Mouse (Mus musculus): ENCODE results near the gene Pgap1.
A peak's percentile ranks its signal among the peaks of the same experiment; 100 is the strongest.

Gene Pgap1

DNA sequence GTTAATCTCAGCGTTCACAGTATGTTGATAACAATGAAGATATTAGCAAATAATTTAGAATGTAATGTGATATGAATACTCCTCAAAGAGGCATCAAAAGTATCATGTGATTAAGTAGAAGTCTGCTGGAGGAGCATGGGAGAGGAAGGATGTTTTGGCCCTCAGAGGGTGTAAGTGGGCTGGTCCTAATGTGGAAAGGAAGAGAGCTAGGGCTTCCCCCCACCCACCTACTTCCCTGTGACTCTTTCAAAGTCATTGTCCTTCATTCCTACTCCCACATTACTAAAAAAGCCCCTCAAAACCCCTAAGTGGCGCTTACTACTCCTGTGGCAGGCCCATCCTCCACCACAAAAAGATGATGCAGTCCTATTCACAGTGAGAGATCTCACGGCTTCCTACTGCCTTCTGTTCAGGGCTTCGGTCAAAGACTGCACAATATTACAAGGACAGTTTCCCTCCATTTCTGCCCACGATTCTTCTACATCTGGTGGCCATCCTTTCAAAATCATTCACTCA lies 37.4 kb downstream of the Pgap1 start:
- no peak for DNase-seq (ENCODE audit: low read depth, low spot score)

DNA sequence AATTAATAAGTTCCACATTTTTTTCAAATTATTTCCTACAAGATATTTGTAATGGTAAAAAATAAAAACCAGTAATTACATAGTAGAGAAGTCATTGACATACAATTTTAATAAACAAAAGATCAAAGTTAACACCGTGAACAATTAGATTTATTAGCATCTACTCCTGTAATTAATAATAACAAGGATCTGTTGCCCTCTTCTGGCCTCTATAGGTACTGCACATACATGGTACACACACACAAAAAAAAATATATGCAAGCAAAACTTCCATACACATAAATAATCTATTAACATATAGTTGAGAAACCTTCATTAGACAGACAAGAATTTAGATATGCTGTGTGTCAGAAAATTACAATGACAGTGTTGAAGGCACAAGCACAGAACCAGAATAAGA lies 43.6 kb downstream of the Pgap1 start:
- DNase-seq (ENCODE audit: low read depth, low spot score) = peak; percentile 43

DNA sequence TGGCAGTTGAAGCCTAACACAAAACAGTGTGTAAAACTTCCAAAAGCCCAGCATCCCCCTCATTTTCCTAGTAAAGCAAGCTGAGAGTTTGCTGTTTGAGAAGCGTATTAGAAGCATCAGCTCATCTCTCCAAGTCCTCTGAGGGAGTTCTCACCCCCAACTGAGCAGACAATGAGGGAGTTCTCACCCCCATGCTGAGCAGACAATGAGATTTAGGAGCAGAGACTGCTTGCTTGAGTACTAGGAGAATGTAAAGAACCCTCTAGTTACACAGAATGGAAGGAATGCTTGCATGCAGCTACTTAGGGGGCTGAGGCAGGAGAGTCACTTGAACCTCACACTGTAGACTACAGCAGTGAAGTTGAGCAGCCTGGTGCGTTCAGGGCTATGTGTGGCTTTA lies 59.0 kb downstream of the Pgap1 start:
- DNase-seq (ENCODE audit: low read depth, low spot score) = no peak

DNA sequence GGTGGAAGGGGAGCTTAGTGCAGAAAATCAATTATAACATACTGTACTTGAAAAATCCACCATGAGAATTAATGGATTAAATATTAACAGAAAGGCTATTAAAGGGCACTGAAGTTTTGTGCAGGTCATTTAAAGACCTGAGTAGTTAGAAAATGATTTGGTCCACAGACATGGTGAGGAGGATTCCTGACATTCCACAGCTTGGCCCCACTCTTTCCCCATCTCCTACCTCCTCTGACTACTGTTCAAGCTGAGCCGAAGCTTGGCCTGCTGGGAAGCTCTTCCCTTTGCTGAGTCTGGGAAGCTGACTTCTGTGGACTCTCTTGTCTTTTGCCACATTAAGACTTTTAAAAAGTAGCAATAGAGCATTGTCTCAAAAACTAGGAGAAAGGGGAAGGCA lies 61.2 kb downstream of the Pgap1 start:
- DNase-seq (ENCODE audit: low read depth, low spot score) = no peak

DNA sequence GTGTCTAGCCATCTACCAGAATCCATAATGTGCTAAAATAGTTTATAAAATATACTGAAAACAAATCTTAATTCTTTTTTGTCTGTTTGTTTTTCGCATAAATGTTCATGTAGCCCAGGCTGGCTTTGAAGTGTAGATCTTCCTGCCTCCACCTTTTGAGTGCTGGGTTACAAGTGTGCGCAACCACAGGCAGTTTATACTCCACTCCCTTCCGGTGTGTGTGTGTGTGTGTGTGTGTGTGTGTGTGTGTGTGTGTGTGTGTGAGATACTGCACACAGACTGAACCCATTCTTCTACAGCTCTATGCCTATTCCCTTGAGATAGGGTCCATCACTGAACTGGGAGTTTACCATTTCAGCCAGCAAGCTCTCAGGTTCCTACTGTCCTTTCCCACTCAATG lies 64.0 kb downstream of the Pgap1 start:
- no peak for DNase-seq (ENCODE audit: low read depth, low spot score)

DNA sequence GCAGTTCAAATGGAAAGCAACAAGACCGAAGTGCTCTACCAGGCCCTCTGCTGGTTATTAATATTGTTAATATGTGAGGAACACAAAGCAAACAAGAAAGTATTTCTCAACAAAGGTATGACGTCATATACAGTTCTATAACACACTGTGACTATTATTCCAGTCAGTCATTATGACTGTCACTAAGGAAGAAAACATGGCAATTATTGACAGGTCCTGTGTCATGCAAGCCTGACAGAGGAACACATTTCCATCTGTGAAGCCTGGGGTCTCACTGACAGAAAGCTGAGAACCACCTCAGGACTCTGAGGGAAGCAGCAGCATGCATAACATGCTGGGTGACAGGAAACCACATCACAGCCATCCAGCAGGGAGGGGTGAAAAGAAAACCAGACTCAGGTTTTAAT lies 65.0 kb downstream of the Pgap1 start:
- peak; percentile 10 for DNase-seq (ENCODE audit: low read depth, low spot score)

DNA sequence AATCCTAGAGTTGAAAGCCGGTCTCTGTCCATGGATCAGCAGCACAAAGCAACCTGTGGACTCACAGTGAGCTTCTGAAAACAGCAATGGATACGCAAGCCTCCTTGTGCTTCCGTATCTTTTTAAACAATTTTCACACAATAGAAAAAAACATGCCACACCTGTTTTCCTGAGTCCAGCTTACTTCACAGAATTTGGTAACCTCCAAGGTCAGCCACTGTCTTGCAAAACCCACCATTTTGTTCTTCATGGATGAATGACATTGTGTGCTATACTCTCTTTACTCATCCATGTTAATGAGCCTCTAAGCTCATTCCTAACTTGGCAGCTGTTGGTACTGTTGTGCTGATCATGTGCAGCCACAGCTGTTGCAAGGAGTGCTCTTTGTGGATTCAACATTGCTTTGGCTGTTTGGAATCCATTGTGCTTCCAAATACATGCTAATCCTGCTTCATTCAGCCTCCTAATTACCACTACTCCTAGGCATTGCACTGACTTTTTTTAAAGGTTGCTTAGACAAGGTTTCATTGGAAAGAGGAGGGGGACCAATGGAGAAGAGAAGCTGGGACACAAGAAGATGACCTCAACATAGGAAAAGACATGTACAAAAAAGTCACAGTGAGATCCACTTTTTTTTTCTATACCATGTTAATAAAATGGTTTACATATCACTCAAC lies 72.6 kb downstream of the Pgap1 start:
- DNase-seq (ENCODE audit: low read depth, low spot score) = no peak

DNA sequence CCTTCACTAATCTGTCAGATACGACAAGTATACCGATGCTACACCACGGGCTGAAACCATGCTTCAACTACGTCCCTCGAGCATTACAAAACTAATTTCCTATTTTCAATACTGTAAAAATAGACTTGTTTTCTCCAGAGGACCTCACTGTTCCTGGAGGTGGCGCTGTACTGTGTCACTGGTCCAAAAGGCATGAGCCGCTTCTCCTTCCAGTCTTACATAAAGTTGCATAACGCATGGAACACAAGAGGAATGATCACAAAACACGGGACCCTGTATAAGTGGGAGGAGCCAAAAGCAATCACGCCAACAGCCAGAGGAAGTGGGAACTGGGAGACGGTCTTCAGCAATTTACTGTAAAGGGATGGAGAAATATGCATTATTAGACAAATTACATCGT lies 77.0 kb downstream of the Pgap1 start:
- DNase-seq (ENCODE audit: low read depth, low spot score) = no peak

DNA sequence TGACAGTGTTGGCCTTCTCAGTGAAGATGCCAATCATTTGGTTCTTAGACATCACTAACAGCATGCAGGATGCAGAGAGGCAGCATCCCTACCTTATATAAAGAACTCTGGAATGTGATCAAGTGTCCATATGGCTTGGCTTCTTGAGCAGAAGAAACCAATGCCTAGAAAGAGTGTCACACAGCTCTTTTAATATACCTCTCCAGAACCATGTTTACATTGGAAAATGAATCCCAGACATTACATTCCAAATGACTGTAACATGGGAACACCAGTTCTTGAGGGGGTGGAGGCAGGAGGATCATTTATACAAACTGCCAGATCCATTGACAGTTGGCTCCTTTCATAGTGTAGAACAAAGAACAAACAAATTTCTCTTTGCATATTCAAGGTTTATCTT lies 88.8 kb downstream of the Pgap1 start:
- DNase-seq (ENCODE audit: low read depth, low spot score) = no peak

DNA sequence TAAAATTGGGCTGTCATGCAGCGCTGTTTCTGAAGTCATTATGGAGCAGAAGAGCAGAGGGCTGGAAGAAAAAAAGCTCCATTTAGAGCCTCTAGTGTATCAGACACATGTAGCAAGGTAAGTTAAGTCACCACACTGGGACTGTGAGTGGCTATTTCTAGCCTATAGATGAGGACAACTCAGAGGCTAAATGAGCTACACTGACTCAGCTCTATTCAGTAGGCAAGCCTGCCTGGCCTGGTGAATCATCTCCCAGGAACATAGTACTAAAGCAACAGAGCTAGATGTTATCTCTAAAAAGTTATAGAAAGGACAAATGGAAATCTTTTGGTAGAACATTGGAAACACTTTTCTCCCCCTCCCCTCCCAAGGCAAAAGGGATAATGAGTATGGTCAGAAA lies 90.1 kb downstream of the Pgap1 start:
- DNase-seq (ENCODE audit: low read depth, low spot score) = peak; percentile 53

DNA sequence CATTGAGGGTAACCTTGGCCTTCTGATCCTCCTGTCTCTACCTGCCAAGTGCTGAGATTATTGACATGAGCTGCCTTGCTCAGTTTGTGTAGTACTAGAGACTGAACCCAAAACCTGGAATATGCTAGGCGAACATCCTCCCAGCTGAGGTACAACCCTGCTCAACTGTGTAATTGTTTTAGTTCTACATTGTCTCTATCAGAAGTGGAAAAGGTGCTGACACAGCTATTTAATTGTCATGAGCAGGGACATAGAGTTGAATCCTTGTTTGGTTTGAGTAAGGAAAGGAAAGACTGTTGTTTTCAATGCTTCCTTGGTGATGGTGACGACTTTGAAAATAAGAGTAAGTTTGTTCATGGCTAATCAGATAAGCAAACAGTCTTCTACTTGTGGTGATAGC lies 105.4 kb downstream of the Pgap1 start:
- no peak for DNase-seq (ENCODE audit: low read depth, low spot score)

DNA sequence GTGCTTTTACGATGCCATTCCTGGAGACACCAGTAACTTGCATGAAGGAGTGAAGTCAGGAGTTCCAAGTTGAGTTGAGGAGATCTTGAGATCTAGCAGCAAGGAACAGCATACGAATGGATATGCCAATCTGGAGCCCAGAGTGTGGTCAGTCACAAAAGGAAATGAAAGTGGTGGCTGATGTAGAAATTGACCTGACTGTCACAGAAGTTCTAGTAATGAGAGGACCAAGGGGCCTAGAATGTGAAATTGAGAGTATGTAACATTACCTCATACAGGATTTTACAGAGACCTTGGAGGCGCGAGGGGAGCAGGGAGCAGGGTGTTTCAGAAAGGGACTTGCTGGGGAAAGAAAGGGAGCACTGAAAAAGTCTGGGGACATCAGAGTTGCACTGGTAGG lies 108.7 kb downstream of the Pgap1 start:
- no peak for DNase-seq (ENCODE audit: low read depth, low spot score)

DNA sequence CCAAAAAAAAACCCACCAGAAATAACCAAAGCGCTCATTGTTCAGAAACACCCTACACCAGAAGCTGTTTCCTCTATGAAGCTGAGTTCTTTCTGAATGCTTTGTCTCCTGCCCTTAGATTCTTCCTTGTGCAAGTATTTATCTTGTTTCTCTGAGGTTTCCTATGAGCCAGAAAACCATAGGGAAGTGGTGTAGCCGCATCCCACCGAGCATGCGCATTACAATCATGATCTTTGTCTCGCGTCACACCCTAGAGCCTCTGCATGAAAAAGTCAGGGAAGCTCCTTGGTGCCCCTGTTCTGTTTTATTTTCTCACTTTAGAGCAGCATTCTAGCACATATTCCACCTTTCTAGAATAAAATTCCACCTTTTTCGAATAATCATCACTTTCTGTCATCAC lies 113.8 kb downstream of the Pgap1 start:
- DNase-seq (ENCODE audit: low read depth, low spot score) = no peak

DNA sequence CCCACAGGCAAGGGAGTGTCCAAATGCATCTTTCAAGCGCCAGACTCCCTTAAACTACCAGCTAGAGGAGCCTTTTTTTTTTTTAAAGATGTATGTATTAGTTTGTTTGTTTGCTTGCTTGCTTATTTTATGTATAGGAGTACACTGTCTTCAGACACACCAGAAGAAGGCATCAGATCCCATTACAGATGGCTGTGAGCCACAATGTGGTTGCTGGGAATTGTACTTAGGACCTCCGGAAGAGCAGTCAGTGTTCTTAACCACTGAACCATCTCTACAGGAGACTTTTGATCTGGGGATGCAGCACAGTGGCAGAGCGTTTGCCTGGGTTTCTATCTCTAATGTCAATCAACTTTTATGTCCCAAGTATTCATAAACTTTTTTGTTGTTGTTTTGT lies 118.4 kb downstream of the Pgap1 start:
- DNase-seq (ENCODE audit: low read depth, low spot score) = no peak

DNA sequence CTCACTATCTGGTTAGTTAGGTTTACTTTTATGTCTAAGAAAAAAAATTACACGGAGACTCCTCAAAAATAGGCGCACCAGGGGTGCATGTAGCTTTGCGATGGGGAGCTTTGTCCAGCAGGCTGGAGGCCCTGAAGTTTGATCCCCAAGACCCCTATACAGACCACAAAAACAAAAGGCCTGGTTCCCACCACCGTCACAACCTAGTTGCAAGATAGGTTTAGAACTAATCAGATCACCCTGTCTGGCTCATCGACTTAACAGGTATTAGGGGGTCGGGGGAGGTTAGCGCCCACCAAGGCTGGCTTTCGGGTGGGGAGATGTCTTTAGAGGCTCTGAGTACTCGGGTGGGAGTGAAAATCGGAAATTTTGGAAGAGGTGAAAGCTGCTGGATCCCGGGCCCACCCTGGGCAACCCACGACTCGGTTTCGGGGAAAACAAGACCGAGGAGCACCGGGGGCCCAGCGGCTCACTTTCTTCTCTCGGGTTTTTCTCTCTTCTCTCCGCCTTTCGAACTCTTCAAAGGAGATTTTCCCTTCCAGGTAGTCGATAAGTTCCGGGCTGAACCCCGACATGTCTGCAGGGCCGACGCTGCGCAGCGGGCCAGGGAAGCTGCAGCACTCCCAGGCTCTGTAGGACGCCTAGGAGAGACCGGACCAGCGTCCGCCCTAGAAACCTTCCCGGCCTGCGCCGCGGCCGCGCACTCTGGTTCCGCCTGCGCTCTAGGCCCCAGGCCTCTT lies 119.0 kb downstream of the Pgap1 start, which contains the start of gene Gtf3c3:
Gtf3c3 (minus strand) TSS at position 632 of the 740 bp plus-strand sequence.
- peak; percentile 85 for DNase-seq (ENCODE audit: low read depth, low spot score)
